Mouse (Mus musculus) Patski (cell line): Measurements from ENCODE around the gene Mbnl3. TPM values are rescaled to one million over a fixed set of nuclear protein-coding genes. Genes with fewer than 3 reads are reported as not detected.

Source experiments
- ATAC-seq: fragments of 100-300 bp; one replicate; pipeline ENCODE4 v1.8.0; 2021
- CTCF ChIA-PET: fragments of 350-600 bp; sonication (Branson Sonifier 250); formaldehyde crosslinking; loops from one replicate; lab custom pipeline; 2022; ENCODE audit warnings: inconsistent platforms; lab: Charles Lee
- POLR2A ChIA-PET: fragments of 350-600 bp; sonication (Branson Sonifier 250); formaldehyde crosslinking; loops from one replicate; lab custom pipeline; 2022; ENCODE audit warnings: antibody characterized with exemption, inconsistent platforms; lab: Charles Lee
- DNase-seq: peaks from one replicate; pipeline ENCODE4 v3.0.0-alpha.2; 2011; ENCODE audit warnings: low read depth, low spot score
- H3K27me3 ChIP-seq: fragments of 371-371 bp; one replicate; pipeline ENCODE4 v1.5.1; 2021
- CTCF ChIP-seq: fragments of 100-300 bp; IDR thresholded peaks from one replicate; pipeline ENCODE4 v1.5.1; 2021
- in situ Hi-C: fragments of 300-500 bp; cut with MboI; formaldehyde crosslinking; loops from 3 replicates; pipeline ENCODE4 v1.11.1; 2018; ENCODE audit warnings: low pct_unique_long_range_greater_than_20kb, mixed read lengths
- polyA plus RNA-seq: library from polyadenylated mRNA; unstranded; gene quantifications from one replicate; pipeline ENCODE4 v1.2.3, GENCODE M21; 2021

The Mbnl3 gene
- polyA plus RNA-seq, 1 experiment from 2014 or later = 1.7 TPM

DNA sequence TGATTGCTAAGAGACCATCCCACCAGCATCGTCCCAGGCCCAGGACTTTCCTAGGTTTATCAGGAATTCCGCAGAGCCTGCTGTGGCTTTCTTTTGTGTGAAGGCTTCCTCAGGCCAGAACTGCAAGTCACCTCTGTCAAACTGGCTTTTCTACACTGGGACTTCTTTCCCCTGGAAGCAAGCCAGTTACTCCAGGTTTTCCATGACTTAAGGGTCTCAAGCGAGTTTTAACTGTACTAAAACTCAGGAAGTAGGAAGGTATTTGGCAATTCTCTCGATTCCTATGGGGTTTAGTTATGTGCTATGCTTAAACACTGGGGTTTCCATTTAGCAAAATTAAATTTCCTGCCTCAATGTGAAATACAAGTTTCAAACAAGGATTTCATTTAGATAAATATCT, 57.9 kb downstream of the Mbnl3 start:
- CTCF ChIA-PET = no interaction called here
- in situ Hi-C loops = no loop called here
- DNase-seq (no peak), ATAC-seq (no peak)
- peaks cover 62% of the 10 kb centered on the region for H3K27me3 ChIP-seq
- TF ChIP-seq CTCF = no peak
- POLR2A ChIA-PET = no interaction called here

DNA sequence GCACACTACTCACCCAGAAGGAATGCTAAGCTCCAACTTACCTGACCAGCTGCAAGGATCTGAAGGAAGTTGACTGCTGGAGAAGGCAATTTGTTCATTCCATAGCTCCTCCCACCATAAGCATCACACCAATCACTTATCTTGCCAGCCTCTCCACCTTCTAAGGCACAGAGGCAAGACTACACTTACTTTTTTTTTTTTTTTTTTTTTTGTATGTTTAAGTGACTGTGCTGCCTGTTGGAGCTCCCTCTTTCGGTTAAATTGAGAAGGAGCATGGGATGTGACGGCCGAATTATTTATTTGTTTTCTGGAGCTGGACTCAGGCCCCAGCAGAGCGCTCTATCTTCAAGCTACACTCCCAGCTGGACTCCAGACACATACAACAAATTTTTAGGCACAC, 60.0 kb downstream of the Mbnl3 start:
- TF ChIP-seq CTCF = peak; percentile 55
- no peak for ATAC-seq
- DNase-seq = no peak
- CTCF ChIA-PET = interaction anchor here (0.8 to 1.7 kb wide), 7 partner anchors 9 to 30 kb away, joined by 3 to 5 read pairs (median 3); no protein-coding TSS in a partner anchor
- in situ Hi-C loops = no loop called here
- POLR2A ChIA-PET = interaction anchor here (0.6 kb wide), 1 partner anchor 39 kb away, joined by 3 read pairs; no protein-coding TSS in a partner anchor
- peaks cover 63% of the 10 kb centered on the region for H3K27me3 ChIP-seq

DNA sequence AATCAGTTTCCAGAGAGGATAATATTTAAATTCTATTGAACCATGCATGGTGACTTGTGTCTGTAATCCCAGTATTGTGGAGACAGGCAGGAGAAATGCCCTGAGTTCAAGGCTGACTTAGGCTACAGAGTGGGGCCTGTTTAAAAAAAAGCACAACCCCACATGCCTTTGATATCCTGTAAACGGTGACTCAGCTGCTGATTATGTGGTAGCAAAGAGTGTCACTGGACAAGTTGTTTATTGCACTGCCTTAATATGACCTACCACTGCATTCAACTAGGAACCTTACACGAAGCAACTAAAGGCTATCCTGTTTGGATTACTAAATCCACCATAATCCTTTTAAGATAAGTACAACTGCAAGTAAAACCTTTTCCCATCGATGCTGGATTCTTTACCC, 66.3 kb downstream of the Mbnl3 start:
- TF ChIP-seq CTCF = no peak
- CTCF ChIA-PET = no interaction called here
- peaks cover 57% of the 10 kb centered on the region for H3K27me3 ChIP-seq
- POLR2A ChIA-PET = no interaction called here
- in situ Hi-C loops = no loop called here
- no peak for DNase-seq
- peak; percentile 67 for ATAC-seq

DNA sequence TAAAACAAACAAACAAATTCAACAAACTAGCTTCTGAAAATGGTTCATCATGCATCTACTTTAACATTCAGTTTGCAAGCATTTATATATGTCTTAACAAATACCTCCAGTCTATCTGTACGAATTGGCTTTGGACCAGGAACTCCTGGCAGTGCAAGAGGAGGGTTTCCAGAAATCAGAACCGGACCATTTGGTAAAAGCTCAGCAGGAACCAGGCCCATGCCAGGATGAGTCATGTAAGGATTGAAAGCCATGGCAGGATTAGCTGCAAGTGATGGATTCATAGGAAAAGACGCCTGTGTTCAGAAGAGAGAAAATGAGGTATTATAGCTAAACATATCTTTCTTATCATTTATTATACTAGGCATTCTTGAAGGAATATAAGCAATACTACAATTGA, 75.0 kb downstream of the Mbnl3 start:
- no peak for TF ChIP-seq CTCF
- CTCF ChIA-PET = interaction anchor here (0.8 to 1.0 kb wide), 2 partner anchors 9 to 15 kb away, joined by 3 read pairs; no protein-coding TSS in a partner anchor
- peaks cover 39% of the 10 kb centered on the region for H3K27me3 ChIP-seq
- no peak for ATAC-seq
- POLR2A ChIA-PET = no interaction called here
- DNase-seq = no peak
- in situ Hi-C loops = no loop called here

DNA sequence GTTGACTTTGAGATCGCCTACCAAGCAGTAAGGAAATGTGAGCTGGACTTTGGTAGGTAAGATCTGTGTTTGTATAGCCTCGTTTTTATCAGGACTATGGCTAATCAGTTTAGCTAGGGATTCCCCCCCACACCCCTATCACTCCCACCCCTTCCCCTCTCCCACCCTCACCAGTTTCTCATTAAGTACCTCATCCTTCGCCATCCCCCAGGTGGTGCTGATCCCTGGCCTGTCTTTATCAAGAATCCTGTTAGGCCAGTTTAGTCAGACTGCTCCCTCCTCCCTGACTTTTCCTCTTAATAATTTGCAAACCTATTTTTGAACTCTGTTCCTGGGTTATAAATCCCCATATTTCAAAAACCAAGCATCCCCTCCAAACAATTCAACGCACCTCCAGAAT, 103.6 kb downstream of the Mbnl3 start:
- TF ChIP-seq CTCF = no peak
- ATAC-seq = no peak
- in situ Hi-C loops = no loop called here
- ChIA-PET POLR2A (no interaction called here), CTCF (no interaction called here)
- no peak for DNase-seq
- peaks cover 23% of the 10 kb centered on the region for H3K27me3 ChIP-seq

DNA sequence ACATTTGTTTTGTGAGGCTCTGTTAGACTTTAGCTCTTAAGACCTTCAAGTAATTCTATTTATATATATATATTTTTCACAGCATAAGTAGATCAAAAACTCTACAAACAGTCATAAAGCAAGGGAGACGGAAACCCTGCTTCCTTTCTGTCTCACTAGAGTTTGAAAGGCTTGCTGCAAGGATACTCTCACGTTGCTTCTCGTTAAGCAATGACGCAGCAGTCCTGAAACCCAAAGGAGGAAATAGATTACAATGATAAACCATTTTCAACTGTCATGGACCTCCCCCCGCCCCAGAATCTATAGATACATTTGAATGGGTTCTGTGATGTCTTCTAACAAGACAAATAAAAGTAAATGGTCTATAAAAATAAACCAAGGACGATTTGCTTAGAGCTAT, 121.4 kb downstream of the Mbnl3 start:
- in situ Hi-C loops = no loop called here
- DNase-seq (no peak), ATAC-seq (no peak)
- ChIA-PET CTCF (interaction anchor here (1.0 kb wide), 1 partner anchor 289 kb away, joined by 3 read pairs; no protein-coding TSS in a partner anchor), POLR2A (interaction anchor here (0.6 kb wide), 1 partner anchor 180 kb away, joined by 3 read pairs; no protein-coding TSS in a partner anchor)
- TF ChIP-seq CTCF = no peak
- H3K27me3 ChIP-seq = peaks cover 62% of the 10 kb centered on the region

DNA sequence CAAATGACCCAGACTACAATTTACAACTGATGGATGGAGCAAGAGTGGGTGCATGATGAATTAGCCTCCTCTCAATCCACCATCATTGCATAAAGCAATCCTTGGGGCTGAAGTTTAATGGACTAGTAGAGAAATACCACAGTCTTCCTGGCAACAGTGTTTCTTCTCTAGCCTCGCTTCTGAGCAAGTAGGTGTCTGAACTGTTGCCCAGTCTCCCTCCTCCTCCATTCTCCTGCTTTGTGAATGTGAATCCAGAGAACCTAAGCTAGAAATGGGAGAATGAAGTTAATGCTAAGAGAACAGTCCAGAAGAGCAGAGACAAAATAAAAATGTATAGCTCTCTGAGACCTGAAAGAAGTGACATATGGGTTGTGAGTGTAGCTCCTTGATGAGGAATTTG, 122.1 kb downstream of the Mbnl3 start:
- ATAC-seq (no peak), DNase-seq (no peak)
- H3K27me3 ChIP-seq = peaks cover 69% of the 10 kb centered on the region
- in situ Hi-C loops = no loop called here
- no peak for TF ChIP-seq CTCF
- ChIA-PET POLR2A (no interaction called here), CTCF (interaction anchor here (1.0 kb wide), 1 partner anchor 290 kb away, joined by 3 read pairs; no protein-coding TSS in a partner anchor)

DNA sequence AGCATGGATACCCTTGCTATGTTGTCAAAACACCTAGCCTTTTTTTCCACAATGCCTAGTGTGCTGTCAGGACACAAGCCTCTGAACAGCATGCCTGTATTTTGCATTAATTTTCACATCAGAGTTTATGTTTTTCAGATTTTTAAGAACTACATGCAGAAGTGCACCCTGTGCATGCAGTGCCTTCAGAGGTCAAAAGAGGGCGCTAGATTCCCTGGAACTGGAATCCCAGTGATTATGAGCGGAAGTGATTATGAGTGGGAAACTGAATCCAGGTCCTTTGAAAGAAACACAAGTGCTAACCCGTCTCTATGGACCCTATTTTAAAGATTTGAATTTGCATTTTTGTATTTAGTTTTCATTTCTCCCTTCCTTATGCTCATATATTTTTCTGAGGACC, 129.6 kb downstream of the Mbnl3 start:
- CTCF ChIA-PET = no interaction called here
- in situ Hi-C loops = loop anchor here (5.0 kb wide), 1 partner anchor 296 kb away; no protein-coding TSS in a partner anchor
- DNase-seq (no peak), ATAC-seq (no peak)
- POLR2A ChIA-PET = no interaction called here
- TF ChIP-seq CTCF = peak; percentile 73
- H3K27me3 ChIP-seq = peaks cover 34% of the 10 kb centered on the region

Other genes with a start within 250 kb of the Mbnl3 start
- gene Rap2c, start 188.5 kb downstream of the Mbnl3 start, polyA plus RNA-seq = 29.1 TPM